Mouse (Mus musculus): ENCODE results near the gene Ace.
"Not testable (repeated sequence)": the region's sequence is repeated elsewhere in the genome, so short reads cannot be mapped to it uniquely, and the experiment has no call there.

The Ace gene

GRCm38 (mm10) chr11:106004576-106004975 lies 36.8 kb downstream of the Ace start:
- DNase-seq, result no peak

- DNase-seq, result no peak
Measured at GRCm38 (mm10) chr11:106005970-106006369, 38.2 kb downstream of the Ace start.

- no peak for DNase-seq
Measured at GRCm38 (mm10) chr11:106007821-106008220, 40.1 kb downstream of the Ace start, which contains the start of gene Kcnh6. TSS of gene Kcnh6 (plus strand) at chr11:106008124.

GRCm38 (mm10) chr11:106012711-106013110 lies 45.0 kb downstream of the Ace start:
- no peak for DNase-seq

- peak; percentile 47 for DNase-seq
Measured at GRCm38 (mm10) chr11:106013556-106014225, 45.9 kb downstream of the Ace start.

- DNase-seq, result peak; percentile 34
Measured at GRCm38 (mm10) chr11:106016440-106016839, 48.7 kb downstream of the Ace start.

- DNase-seq, result peak; percentile 72
Measured at GRCm38 (mm10) chr11:106020051-106020763, 52.5 kb downstream of the Ace start.

- no peak for DNase-seq
Measured at GRCm38 (mm10) chr11:106025774-106026173, 58.0 kb downstream of the Ace start.

GRCm38 (mm10) chr11:106026465-106027151 lies 58.9 kb downstream of the Ace start:
- DNase-seq, result peak; percentile 58

- DNase-seq, result no peak
Measured at GRCm38 (mm10) chr11:106027607-106028006, 59.9 kb downstream of the Ace start.

- not testable (repeated sequence) for DNase-seq
Measured at GRCm38 (mm10) chr11:106032074-106032473, 64.3 kb downstream of the Ace start.

- no peak for DNase-seq
Measured at GRCm38 (mm10) chr11:106033491-106033919, 65.8 kb downstream of the Ace start.

- DNase-seq, result no peak
Measured at GRCm38 (mm10) chr11:106034986-106035385, 67.2 kb downstream of the Ace start.

GRCm38 (mm10) chr11:106036548-106037417 lies 69.0 kb downstream of the Ace start, which contains the start of gene Dcaf7:
TSS of gene Dcaf7 (plus strand) at chr11:106036872.
- peak; percentile 98 for DNase-seq

GRCm38 (mm10) chr11:106037418-106037751 lies 69.6 kb downstream of the Ace start:
- peak; percentile 56 for DNase-seq

Data from right cerebral cortex, adult 18-20 months (tissue).